Mouse (Mus musculus) urinary bladder, adult 2 months (tissue): Measurements from ENCODE around the gene Tnrc6c. TPM values are rescaled to one million over a fixed set of nuclear protein-coding genes. Genes with fewer than 3 reads are reported as not detected.

Source experiments
- DNase-seq: peaks from one replicate; pipeline ENCODE4 v3.0.0; 2022; ENCODE audit warnings: low spot score
- polyA plus RNA-seq: library from polyadenylated mRNA; depleted of rRNA; stranded (reverse); fragments of >200 nt; gene quantifications from 2 replicates; pipeline ENCODE4 v1.2.3, GENCODE M21; 2012

Tnrc6c gene
- polyA plus RNA-seq, 1 experiment, result 11.9 TPM

- no peak for DNase-seq
Observed at GRCm38 (mm10) chr11:117729341-117729740, 75.3 kb downstream of the Tnrc6c start.

- no peak for DNase-seq
Observed at GRCm38 (mm10) chr11:117729798-117730489, 75.9 kb downstream of the Tnrc6c start.

- DNase-seq, result no peak
Observed at GRCm38 (mm10) chr11:117730490-117730838, 76.4 kb downstream of the Tnrc6c start.

- DNase-seq, result no peak
Observed at GRCm38 (mm10) chr11:117731470-117731869, 77.4 kb downstream of the Tnrc6c start.

- no peak for DNase-seq
Observed at GRCm38 (mm10) chr11:117736037-117736689, 82.1 kb downstream of the Tnrc6c start.

- no peak for DNase-seq
Observed at GRCm38 (mm10) chr11:117738123-117738522, 84.0 kb downstream of the Tnrc6c start.

GRCm38 (mm10) chr11:117741128-117741527 is 87.0 kb downstream of the Tnrc6c start:
- DNase-seq, result no peak

- DNase-seq, result no peak
Observed at GRCm38 (mm10) chr11:117742243-117742642, 88.2 kb downstream of the Tnrc6c start.

GRCm38 (mm10) chr11:117742715-117743114 is 88.6 kb downstream of the Tnrc6c start:
- no peak for DNase-seq

GRCm38 (mm10) chr11:117743454-117744030 is 89.5 kb downstream of the Tnrc6c start:
- no peak for DNase-seq

GRCm38 (mm10) chr11:117748628-117749027 is 94.5 kb downstream of the Tnrc6c start:
- no peak for DNase-seq

- DNase-seq, result no peak
Observed at GRCm38 (mm10) chr11:117749414-117749813, 95.3 kb downstream of the Tnrc6c start.

- no peak for DNase-seq
Observed at GRCm38 (mm10) chr11:117751544-117751943, 97.5 kb downstream of the Tnrc6c start.

- DNase-seq, result no peak
Observed at GRCm38 (mm10) chr11:117755891-117756290, 101.8 kb downstream of the Tnrc6c start.

- no peak for DNase-seq
Observed at GRCm38 (mm10) chr11:117759267-117759666, 105.2 kb downstream of the Tnrc6c start.

GRCm38 (mm10) chr11:117760374-117761119 is 106.5 kb downstream of the Tnrc6c start:
- DNase-seq, result no peak

GRCm38 (mm10) chr11:117761801-117762200 is 107.7 kb downstream of the Tnrc6c start:
- no peak for DNase-seq

- DNase-seq, result no peak
Observed at GRCm38 (mm10) chr11:117762246-117762645, 108.2 kb downstream of the Tnrc6c start.

- no peak for DNase-seq
Observed at GRCm38 (mm10) chr11:117764319-117764718, 110.2 kb downstream of the Tnrc6c start.

- no peak for DNase-seq
Observed at GRCm38 (mm10) chr11:117765361-117765760, 111.3 kb downstream of the Tnrc6c start.

GRCm38 (mm10) chr11:117766275-117766674 is 112.2 kb downstream of the Tnrc6c start:
- DNase-seq, result no peak
